Mouse (Mus musculus) G1E (cell line): ENCODE data around the gene Slc25a33.

Experiments
- CTCF ChIP-seq: IDR thresholded peaks from 2 replicates; pipeline ENCODE4 v1.5.1; 2012; ENCODE audit warnings: low read depth, low read length, inconsistent platforms, mixed read lengths
- GATA1 ChIP-seq: IDR thresholded peaks from 2 replicates; pipeline ENCODE4 v1.6.1; 2012; ENCODE audit warnings: borderline replicate concordance, low read length, inconsistent platforms, mixed read lengths
- GATA2 ChIP-seq: IDR thresholded peaks from 2 replicates; pipeline ENCODE4 v1.6.1; 2012; ENCODE audit warnings: low read depth, low read length, inconsistent platforms, borderline replicate concordance
- POLR2AphosphoS5 ChIP-seq: IDR thresholded peaks from 2 replicates; pipeline ENCODE4 v1.6.1; 2012; ENCODE audit warnings: low read depth, low read length, inconsistent platforms; ENCODE audit not compliant: insufficient replicate concordance
- TAL1 ChIP-seq: conservative IDR thresholded peaks from 2 replicates; pipeline ENCODE4 v1.6.1; 2012; ENCODE audit warnings: low read depth, low read length, inconsistent platforms, mixed read lengths

DNA sequence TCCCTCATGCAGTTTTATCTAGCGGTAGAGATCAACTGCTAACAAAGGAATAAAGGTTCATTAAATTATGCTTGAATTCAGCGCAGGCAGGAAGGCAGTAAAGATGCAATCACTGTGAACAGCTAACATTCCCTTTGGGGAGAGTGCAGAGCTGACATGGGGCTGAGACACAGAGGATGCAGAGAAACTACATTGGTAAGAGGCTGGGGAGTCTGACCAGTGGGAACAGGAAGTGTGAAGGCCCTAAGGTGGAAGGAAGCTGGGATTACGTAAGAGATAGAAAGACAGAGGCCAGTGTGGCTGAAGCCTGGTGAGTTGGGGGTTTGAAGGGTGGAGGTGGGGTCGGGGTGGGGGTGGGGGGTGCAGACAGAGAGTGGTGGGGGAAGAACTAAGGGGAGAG is 16.5 kb upstream of the Slc25a33 start:
- no peak for TF ChIP-seq CTCF
- TF ChIP-seq GATA2 = no peak
- TF ChIP-seq GATA1 = no peak
- TF ChIP-seq TAL1 = no peak
- no peak for TF ChIP-seq POLR2AphosphoS5
